Mouse (Mus musculus) left cerebral cortex, adult 18-20 months (tissue): ENCODE measurements around the gene Rpl9-ps1. TPM values are rescaled to one million over a fixed set of nuclear protein-coding genes. Genes with fewer than 3 reads are reported as not detected.

Experiments used
- DNase-seq, 2 experiments: peaks; one replicate each; pipeline ENCODE4 v3.0.0; 2021 to 2022; ENCODE audit warnings: low spot score in 2 of 2, mixed read lengths in 1 of 2
- total RNA-seq, 2 experiments: library from RNA; stranded (reverse); gene quantifications; 2 replicates each; pipeline ENCODE4 v1.2.3; 2021

Gene Rpl9-ps1
- total RNA-seq, 2 experiments from 2014 or later, result not detected

GRCm38 (mm10) chr11:83623586-83623985 is 21.8 kb downstream of the Rpl9-ps1 start:
- DNase-seq, result no peak

- DNase-seq, result no peak
Observed at GRCm38 (mm10) chr11:83619037-83619436, 26.4 kb downstream of the Rpl9-ps1 start.

GRCm38 (mm10) chr11:83618238-83618637 is 27.2 kb downstream of the Rpl9-ps1 start:
- DNase-seq, result no peak

- no peak for DNase-seq
Observed at GRCm38 (mm10) chr11:83616586-83616985, 28.8 kb downstream of the Rpl9-ps1 start.

- DNase-seq, result no peak
Observed at GRCm38 (mm10) chr11:83610900-83611299, 34.5 kb downstream of the Rpl9-ps1 start.

- DNase-seq, result no peak
Observed at GRCm38 (mm10) chr11:83606396-83606795, 39.0 kb downstream of the Rpl9-ps1 start.

GRCm38 (mm10) chr11:83605535-83605934 is 39.9 kb downstream of the Rpl9-ps1 start:
- no peak for DNase-seq

- DNase-seq, result no peak
Observed at GRCm38 (mm10) chr11:83604698-83605097, 40.7 kb downstream of the Rpl9-ps1 start.

GRCm38 (mm10) chr11:83603399-83603798 is 42.0 kb downstream of the Rpl9-ps1 start:
- no peak for DNase-seq

- DNase-seq, result no peak
Observed at GRCm38 (mm10) chr11:83600576-83600975, 44.8 kb downstream of the Rpl9-ps1 start.

GRCm38 (mm10) chr11:83598991-83599390 is 46.4 kb downstream of the Rpl9-ps1 start:
- DNase-seq, result no peak

GRCm38 (mm10) chr11:83598207-83598837 is 47.1 kb downstream of the Rpl9-ps1 start:
- DNase-seq, result no peak

GRCm38 (mm10) chr11:83597796-83598195 is 47.6 kb downstream of the Rpl9-ps1 start:
- DNase-seq, result no peak

- no peak for DNase-seq
Observed at GRCm38 (mm10) chr11:83595669-83596455, 49.6 kb downstream of the Rpl9-ps1 start.

Other genes with a start within 250 kb of the Rpl9-ps1 start
- gene Rasl10b, start 236.5 kb downstream of the Rpl9-ps1 start, total RNA-seq, result 100 to 1,000 TPM; 268 to 269 TPM
- gene Gas2l2, start 216.2 kb downstream of the Rpl9-ps1 start, total RNA-seq, result not detected
- gene 1700020L24Rik, start 207.9 kb downstream of the Rpl9-ps1 start, total RNA-seq, result under 1 TPM; 0.47 to 0.53 TPM
- gene Mmp28, start 182.6 kb downstream of the Rpl9-ps1 start, total RNA-seq, result 1 to 10 TPM; 2.5 to 3.9 TPM
- 10 to 100 TPM; 56.2 to 60.3 TPM for gene Taf15, start 172.5 kb downstream of the Rpl9-ps1 start, total RNA-seq
- gene Heatr9, start 123.4 kb downstream of the Rpl9-ps1 start, total RNA-seq, result not detected
- not detected for gene Ccl5, start 115.1 kb downstream of the Rpl9-ps1 start, total RNA-seq
- 1 to 10 TPM; 2.7 to 2.8 TPM for gene Ccl9, start 67.0 kb downstream of the Rpl9-ps1 start, total RNA-seq
- under 1 TPM; 0.75 to 0.98 TPM for gene Ccl6, start 52.5 kb downstream of the Rpl9-ps1 start, total RNA-seq
- not detected for gene Ccl3, start 3.7 kb upstream of the Rpl9-ps1 start, total RNA-seq
- not detected for gene Ccl4, start 17.0 kb upstream of the Rpl9-ps1 start, total RNA-seq
- gene Wfdc17, start 58.4 kb upstream of the Rpl9-ps1 start, total RNA-seq, result not detected
- 1 to 10 TPM; 1.1 to 1.2 TPM for gene Wfdc18, start 63.4 kb upstream of the Rpl9-ps1 start, total RNA-seq
- gene Wfdc21, start 101.3 kb upstream of the Rpl9-ps1 start, total RNA-seq, result not detected
- 10 to 100 TPM; 12.0 to 13.2 TPM for gene Heatr6, start 108.1 kb upstream of the Rpl9-ps1 start, total RNA-seq
- under 1 TPM; 0.21 to 0.68 TPM for gene Hnf1b, start 204.4 kb upstream of the Rpl9-ps1 start, total RNA-seq